Mouse (Mus musculus): Measurements from ENCODE around the gene Rsph9. TPM values are rescaled to one million over a fixed set of nuclear protein-coding genes. Genes with fewer than 3 reads are reported as not detected.

Rsph9 gene
- polyA plus RNA-seq, 1 experiment: 0.58 TPM

DNA sequence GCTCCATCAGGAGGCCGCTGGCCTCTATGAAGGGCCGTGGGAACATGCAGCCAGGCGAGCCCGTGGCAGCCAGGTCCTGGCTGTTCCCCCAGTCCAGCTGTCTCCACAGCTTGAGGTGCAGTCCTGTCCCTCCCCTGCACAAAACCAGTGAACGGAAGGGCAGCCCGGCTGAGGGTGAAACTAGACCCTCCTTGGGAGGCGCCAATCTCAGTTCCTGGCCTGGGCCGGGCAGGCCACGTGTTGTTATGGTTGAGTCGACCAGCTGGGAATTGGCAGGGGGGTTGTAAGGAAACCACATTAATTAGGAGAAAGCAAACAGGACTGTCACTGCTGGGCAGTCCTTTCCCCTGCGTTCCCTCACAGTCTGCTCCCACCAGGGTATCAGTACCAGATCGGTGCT, 39.5 kb downstream of the Rsph9 start:
- TF ChIP-seq CTCF (IDR thresholded peaks at IDR 0.05; ENCODE audit: extremely low read depth, insufficient read depth, insufficient read length, insufficient replicate concordance) (no peak), POLR2A (IDR thresholded peaks at IDR 0.05; ENCODE audit: low read depth, low read length) (no peak)
- H3K4me3 ChIP-seq (ENCODE audit: extremely low read depth, insufficient read depth, insufficient read length): no peak overlapping the region
- no peaks in the 10 kb centered on the region for H3K36me3 ChIP-seq (ENCODE audit: control insufficient read depth, insufficient read depth, low read length)
- no peak for DNase-seq (ENCODE audit: low read depth in 1 of 2, low spot score in 2 of 2)
- peaks cover 4% of the 10 kb centered on the region; the same call in 1 of the 2 replicates for H3K4me1 ChIP-seq (ENCODE audit: control insufficient read depth, insufficient read depth, insufficient read length)
- WGBS: 6% methylated on average over 12 of the region's 12 CpGs
- no peaks in the 10 kb centered on the region for H3K27me3 ChIP-seq (ENCODE audit: control insufficient read depth, insufficient read depth, low read length)
- no peak overlapping the region; the same call in 1 of the 2 replicates for H3K27ac ChIP-seq (ENCODE audit: insufficient read depth, low read length)

DNA sequence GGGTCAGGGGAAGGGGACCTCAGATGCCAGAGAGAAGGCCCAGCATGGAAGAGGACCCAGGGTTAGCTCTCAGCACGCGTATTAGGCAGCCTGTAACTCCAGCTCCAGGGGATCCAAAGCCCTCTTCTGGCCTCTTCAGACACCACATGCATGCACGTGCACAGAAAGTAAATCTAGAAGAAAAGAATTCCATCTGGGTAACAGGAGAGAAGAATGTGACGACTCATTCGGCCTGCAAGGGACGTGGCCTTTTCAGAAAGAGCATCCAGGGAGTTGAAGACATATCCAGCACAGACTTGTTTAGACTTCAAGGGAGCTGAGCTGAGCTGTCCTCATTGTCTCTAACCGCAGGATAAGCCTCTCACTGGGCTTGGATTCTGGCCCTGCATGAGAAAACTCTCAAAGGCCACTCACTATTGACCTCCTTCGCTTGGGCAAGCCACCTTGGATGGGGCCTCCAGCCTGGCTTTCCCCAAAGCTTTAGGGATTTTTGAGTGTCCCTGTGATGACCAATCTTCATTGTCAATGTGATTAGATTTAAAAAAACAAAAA, 41.3 kb downstream of the Rsph9 start:
- no peaks in the 10 kb centered on the region for H3K27me3 ChIP-seq (ENCODE audit: control insufficient read depth, insufficient read depth, low read length)
- 85% methylated on average over 8 of the region's 8 CpGs for WGBS
- H3K4me3 ChIP-seq (ENCODE audit: extremely low read depth, insufficient read depth, insufficient read length): no peak overlapping the region
- DNase-seq (ENCODE audit: low read depth in 1 of 2, low spot score in 2 of 2): no peak
- no peaks in the 10 kb centered on the region for H3K36me3 ChIP-seq (ENCODE audit: control insufficient read depth, insufficient read depth, low read length)
- H3K4me1 ChIP-seq (ENCODE audit: control insufficient read depth, insufficient read depth, insufficient read length): peaks cover 4% of the 10 kb centered on the region; the same call in 1 of the 2 replicates
- TF ChIP-seq POLR2A (IDR thresholded peaks at IDR 0.05; ENCODE audit: low read depth, low read length) (no peak), CTCF (IDR thresholded peaks at IDR 0.05; ENCODE audit: extremely low read depth, insufficient read depth, insufficient read length, insufficient replicate concordance) (no peak)
- H3K27ac ChIP-seq (ENCODE audit: insufficient read depth, low read length): no peak overlapping the region

DNA sequence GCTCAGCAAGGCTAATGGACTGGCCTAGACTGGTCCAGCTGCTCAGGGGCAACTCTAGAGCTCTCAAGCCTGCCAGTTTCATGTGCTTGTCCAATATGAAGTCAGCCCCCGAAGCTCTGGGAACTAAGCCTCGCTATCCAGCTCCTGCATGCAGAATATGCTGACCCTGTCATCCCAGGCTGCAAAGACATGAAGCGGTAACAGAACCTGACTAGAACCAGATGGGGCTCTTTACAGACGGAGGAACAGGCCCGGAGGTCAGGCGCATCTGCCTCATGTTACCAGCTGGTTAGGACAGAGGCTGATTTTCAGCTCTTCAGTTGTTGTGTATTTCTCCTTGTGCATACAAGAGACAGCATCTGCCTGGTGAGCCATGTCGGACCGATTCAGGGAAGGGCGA, 42.1 kb downstream of the Rsph9 start:
- H3K4me1 ChIP-seq (ENCODE audit: control insufficient read depth, insufficient read depth, insufficient read length): peaks cover 4% of the 10 kb centered on the region; the same call in 1 of the 2 replicates
- H3K27ac ChIP-seq (ENCODE audit: insufficient read depth, low read length): no peak overlapping the region
- WGBS: 92% methylated on average over 9 of the region's 9 CpGs
- TF ChIP-seq POLR2A (IDR thresholded peaks at IDR 0.05; ENCODE audit: low read depth, low read length) (no peak), CTCF (IDR thresholded peaks at IDR 0.05; ENCODE audit: extremely low read depth, insufficient read depth, insufficient read length, insufficient replicate concordance) (no peak)
- H3K4me3 ChIP-seq (ENCODE audit: extremely low read depth, insufficient read depth, insufficient read length): no peak overlapping the region
- no peaks in the 10 kb centered on the region for H3K36me3 ChIP-seq (ENCODE audit: control insufficient read depth, insufficient read depth, low read length)
- DNase-seq (ENCODE audit: low read depth in 1 of 2, low spot score in 2 of 2): no peak
- H3K27me3 ChIP-seq (ENCODE audit: control insufficient read depth, insufficient read depth, low read length): no peaks in the 10 kb centered on the region

DNA sequence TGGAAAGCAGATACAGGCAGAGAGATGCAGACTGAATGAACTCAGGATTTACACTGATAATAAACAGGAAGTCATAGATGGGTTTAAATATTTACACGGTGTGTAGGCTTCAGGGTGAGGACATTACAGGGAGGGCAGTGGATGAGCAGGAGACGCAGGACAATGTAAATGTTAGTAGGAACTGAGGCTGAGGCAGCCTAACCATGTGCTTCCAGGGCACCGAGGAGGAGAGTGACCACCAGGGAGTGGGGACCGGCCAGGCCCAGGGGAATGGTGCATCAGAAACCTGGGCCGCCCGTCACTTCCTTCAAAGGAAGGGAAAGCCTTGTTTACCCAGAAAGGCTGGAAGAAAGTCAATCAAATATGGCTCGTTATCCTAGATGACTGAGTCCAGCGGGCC, 45.5 kb downstream of the Rsph9 start:
- H3K36me3 ChIP-seq (ENCODE audit: control insufficient read depth, insufficient read depth, low read length): no peaks in the 10 kb centered on the region
- H3K27me3 ChIP-seq (ENCODE audit: control insufficient read depth, insufficient read depth, low read length): no peaks in the 10 kb centered on the region
- no peak overlapping the region for H3K27ac ChIP-seq (ENCODE audit: insufficient read depth, low read length)
- no peaks in the 10 kb centered on the region for H3K4me1 ChIP-seq (ENCODE audit: control insufficient read depth, insufficient read depth, insufficient read length)
- 80% methylated on average over 8 of the region's 8 CpGs for WGBS
- no peak for DNase-seq (ENCODE audit: low read depth in 1 of 2, low spot score in 2 of 2)
- H3K4me3 ChIP-seq (ENCODE audit: extremely low read depth, insufficient read depth, insufficient read length): no peak overlapping the region
- TF ChIP-seq POLR2A (IDR thresholded peaks at IDR 0.05; ENCODE audit: low read depth, low read length) (no peak), CTCF (IDR thresholded peaks at IDR 0.05; ENCODE audit: extremely low read depth, insufficient read depth, insufficient read length, insufficient replicate concordance) (no peak)

DNA sequence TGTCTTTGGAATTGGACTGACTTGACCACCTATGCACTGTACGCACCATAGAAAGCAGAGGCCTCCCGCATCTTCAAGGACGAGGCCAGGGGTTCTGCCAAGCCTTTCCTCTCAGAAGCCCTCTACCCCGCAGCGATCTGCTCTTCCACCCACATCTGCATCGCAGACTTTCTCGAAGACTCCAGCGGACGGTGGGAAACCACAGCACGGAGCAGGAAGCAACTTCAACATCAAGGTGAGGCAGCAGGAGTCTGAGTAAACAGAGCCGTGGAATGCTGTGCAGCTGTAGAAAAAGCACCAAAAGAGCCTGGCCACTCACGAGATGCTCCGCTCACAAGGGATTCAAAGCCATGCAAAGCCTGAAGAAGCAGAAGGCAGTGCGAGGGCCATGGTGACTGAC, 52.1 kb downstream of the Rsph9 start:
- WGBS: 85% methylated on average over 14 of the region's 14 CpGs
- H3K36me3 ChIP-seq (ENCODE audit: control insufficient read depth, insufficient read depth, low read length): no peaks in the 10 kb centered on the region
- no peak for TF ChIP-seq POLR2A (IDR thresholded peaks at IDR 0.05; ENCODE audit: low read depth, low read length)
- no peak for TF ChIP-seq CTCF (IDR thresholded peaks at IDR 0.05; ENCODE audit: extremely low read depth, insufficient read depth, insufficient read length, insufficient replicate concordance)
- H3K27me3 ChIP-seq (ENCODE audit: control insufficient read depth, insufficient read depth, low read length): no peaks in the 10 kb centered on the region
- H3K27ac ChIP-seq (ENCODE audit: insufficient read depth, low read length): no peak overlapping the region
- H3K4me1 ChIP-seq (ENCODE audit: control insufficient read depth, insufficient read depth, insufficient read length): no peaks in the 10 kb centered on the region
- no peak for DNase-seq (ENCODE audit: low read depth in 1 of 2, low spot score in 2 of 2)
- no peak overlapping the region for H3K4me3 ChIP-seq (ENCODE audit: extremely low read depth, insufficient read depth, insufficient read length)

DNA sequence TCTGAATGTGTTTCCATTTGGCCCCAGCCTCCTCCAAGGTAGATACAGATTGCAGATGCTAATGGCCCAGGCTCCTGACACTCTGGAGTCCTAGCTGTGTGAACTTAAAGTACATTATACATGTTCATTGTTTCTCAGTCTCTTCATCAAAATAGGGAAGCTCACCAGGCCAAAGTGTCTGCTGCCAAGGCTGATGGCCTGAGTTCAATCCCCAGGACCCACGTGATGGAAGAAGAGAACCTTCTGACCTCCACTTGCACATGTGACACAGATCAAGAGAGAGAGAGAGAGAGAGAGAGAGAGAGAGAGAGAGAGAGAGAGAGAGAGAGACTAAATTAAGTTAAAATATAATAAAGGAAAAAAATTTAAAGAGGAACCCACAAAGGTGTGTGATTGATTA, 52.7 kb downstream of the Rsph9 start:
- TF ChIP-seq CTCF (IDR thresholded peaks at IDR 0.05; ENCODE audit: extremely low read depth, insufficient read depth, insufficient read length, insufficient replicate concordance) (no peak), POLR2A (IDR thresholded peaks at IDR 0.05; ENCODE audit: low read depth, low read length) (no peak)
- Histone ChIP-seq H3K4me3 (ENCODE audit: extremely low read depth, insufficient read depth, insufficient read length) (no peak overlapping the region), H3K36me3 (ENCODE audit: control insufficient read depth, insufficient read depth, low read length) (no peaks in the 10 kb centered on the region), H3K27ac (ENCODE audit: insufficient read depth, low read length) (no peak overlapping the region), H3K27me3 (ENCODE audit: control insufficient read depth, insufficient read depth, low read length) (no peaks in the 10 kb centered on the region), H3K4me1 (ENCODE audit: control insufficient read depth, insufficient read depth, insufficient read length) (no peaks in the 10 kb centered on the region)
- no peak for DNase-seq (ENCODE audit: low read depth in 1 of 2, low spot score in 2 of 2)
- WGBS: 91% methylated on average over 1 of the region's 1 CpGs

DNA sequence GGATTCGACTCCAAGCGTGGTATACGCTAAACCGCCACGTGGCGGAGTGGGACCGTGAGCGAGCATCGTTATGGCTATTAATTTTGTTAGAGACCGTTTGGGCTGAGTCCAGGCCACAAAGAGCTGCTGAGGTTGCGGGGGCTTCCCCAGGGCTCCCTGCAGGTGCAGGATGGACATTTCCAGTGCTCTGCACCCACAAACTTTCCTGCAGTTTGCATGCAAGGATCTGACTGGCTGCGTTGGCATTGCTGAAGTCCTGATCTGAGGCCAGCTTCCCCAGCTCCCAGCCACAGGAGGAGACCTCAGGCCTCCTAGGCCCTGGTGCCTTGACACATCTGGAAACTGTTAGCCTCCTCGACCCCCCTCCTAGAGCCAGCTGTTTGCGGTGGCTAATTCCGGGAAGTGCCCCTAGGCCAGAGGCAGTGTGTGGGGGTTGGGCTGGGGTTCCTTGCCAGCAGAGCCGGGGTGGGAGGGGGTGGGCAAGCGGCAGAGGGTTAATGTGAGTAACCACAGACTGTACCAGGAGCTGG, 57.6 kb downstream of the Rsph9 start:
- Histone ChIP-seq H3K27me3 (ENCODE audit: control insufficient read depth, insufficient read depth, low read length) (no peaks in the 10 kb centered on the region), H3K4me1 (ENCODE audit: control insufficient read depth, insufficient read depth, insufficient read length) (no peaks in the 10 kb centered on the region), H3K27ac (ENCODE audit: insufficient read depth, low read length) (no peak overlapping the region), H3K36me3 (ENCODE audit: control insufficient read depth, insufficient read depth, low read length) (no peaks in the 10 kb centered on the region), H3K4me3 (ENCODE audit: extremely low read depth, insufficient read depth, insufficient read length) (no peak overlapping the region)
- 10% methylated on average over 17 of the region's 17 CpGs for WGBS
- TF ChIP-seq CTCF (IDR thresholded peaks at IDR 0.05; ENCODE audit: extremely low read depth, insufficient read depth, insufficient read length, insufficient replicate concordance) (no peak), POLR2A (IDR thresholded peaks at IDR 0.05; ENCODE audit: low read depth, low read length) (no peak)
- DNase-seq (ENCODE audit: low read depth in 1 of 2, low spot score in 2 of 2): no peak
